Mouse (Mus musculus) left cerebral cortex, postnatal 4 days (tissue): ENCODE data around the gene Nkiras2. TPM values are rescaled to one million over a fixed set of nuclear protein-coding genes. Genes with fewer than 3 reads are reported as not detected.
"Not testable (repeated sequence)": the region's sequence is repeated elsewhere in the genome, so short reads cannot be mapped to it uniquely, and the experiment has no call there.

Source experiments
- DNase-seq: peaks from one replicate; pipeline ENCODE4 v3.0.0-alpha.2; 2022
- intact Hi-C: fragments of 180-260 bp; cut with DNase I; formaldehyde crosslinking; loops from one replicate; pipeline ENCODE4 v1.15.1; 2025
- total RNA-seq, 2 experiments: library from RNA; stranded (reverse); gene quantifications; 2 replicates each; pipeline ENCODE4 v1.2.3; 2021

Gene Nkiras2
- total RNA-seq, 2 experiments from 2014 or later = 37.7 to 39.9 TPM

GRCm38 (mm10) chr11:100625754-100626700, 7.0 kb downstream of the Nkiras2 start:
- intact Hi-C loops = loop anchor here (5.0 kb wide), 1 partner anchor 76 kb away; the partner anchor contains the start of gene Dhx58
- DNase-seq = no peak

- DNase-seq = peak; percentile 83
- intact Hi-C loops = loop anchor here (5.0 kb wide), 1 partner anchor 76 kb away; the partner anchor contains the start of gene Dhx58
These were observed 7.7 kb downstream of the Nkiras2 start for GRCm38 (mm10) chr11:100626701-100627195.

DNA sequence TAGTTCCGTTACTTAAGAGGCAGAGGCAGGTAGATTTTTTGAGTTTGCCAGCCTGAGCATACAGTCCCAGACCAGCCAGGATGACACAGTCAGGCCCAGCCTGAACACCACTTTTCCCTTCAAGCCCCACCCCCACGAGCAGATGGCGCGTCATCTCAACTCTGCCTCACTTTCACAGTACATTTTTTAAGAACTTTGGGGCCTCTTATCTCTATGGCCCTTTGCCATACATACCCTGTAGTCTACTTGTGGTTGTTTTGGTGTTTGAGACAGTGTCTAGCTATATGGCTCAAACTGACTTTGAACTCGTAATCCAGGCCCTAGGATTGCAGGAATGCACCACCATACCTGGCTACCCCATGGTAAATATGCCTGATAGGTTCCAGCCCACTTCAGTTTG, 9.0 kb downstream of the Nkiras2 start:
- intact Hi-C loops = loop anchor here (5.0 kb wide), 1 partner anchor 74 kb away; the partner anchor contains the start of gene Dhx58
- no peak for DNase-seq

GRCm38 (mm10) chr11:100628862-100629352, 9.9 kb downstream of the Nkiras2 start:
- peak; percentile 91 for DNase-seq
- intact Hi-C loops = loop anchor here (5.0 kb wide), 1 partner anchor 73 kb away; the partner anchor contains the start of gene Dhx58

- intact Hi-C loops = no loop called here
- no peak for DNase-seq
These were observed 15.5 kb downstream of the Nkiras2 start for GRCm38 (mm10) chr11:100634530-100634929.

- intact Hi-C loops = loop anchor here (5.0 kb wide), 1 partner anchor 52 kb away; the partner anchor contains the start of gene Zfp385c
- DNase-seq = peak; percentile 46
These were observed 21.3 kb downstream of the Nkiras2 start for GRCm38 (mm10) chr11:100640159-100640906.

GRCm38 (mm10) chr11:100643612-100644575, 24.9 kb downstream of the Nkiras2 start:
- intact Hi-C loops = loop anchor here (5.0 kb wide), 1 partner anchor 48 kb away; the partner anchor contains the start of gene Zfp385c

DNA sequence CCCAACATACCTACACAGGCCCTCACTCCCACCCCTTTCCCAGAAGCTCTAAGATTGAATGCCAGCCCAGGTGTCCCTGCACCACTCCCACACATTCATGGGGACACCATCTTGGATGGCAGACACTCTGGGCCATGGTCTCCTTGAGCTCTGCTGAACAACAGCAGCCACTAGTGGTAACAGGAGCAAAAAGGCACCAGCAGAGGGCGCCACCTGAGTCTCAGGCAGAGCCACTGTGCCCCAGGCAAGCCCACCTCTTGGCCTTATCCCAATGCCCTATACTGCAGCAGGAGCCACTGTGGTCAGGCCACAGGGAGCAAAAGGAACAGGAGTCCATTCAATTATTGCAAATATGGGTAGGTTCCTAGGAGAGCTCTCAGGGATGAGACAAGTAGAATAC, 27.2 kb downstream of the Nkiras2 start:
- intact Hi-C loops = no loop called here
- peak; percentile 80 for DNase-seq

More at GRCm38 (mm10) chr11:100643612-100644575, 24.9 kb downstream of the Nkiras2 start:
- peak; percentile 44 for DNase-seq

- no peak for DNase-seq
- intact Hi-C loops = no loop called here
These were observed 29.4 kb downstream of the Nkiras2 start for GRCm38 (mm10) chr11:100648405-100648804.

GRCm38 (mm10) chr11:100651205-100651604, 32.2 kb downstream of the Nkiras2 start:
- intact Hi-C loops = no loop called here
- DNase-seq = no peak

DNA sequence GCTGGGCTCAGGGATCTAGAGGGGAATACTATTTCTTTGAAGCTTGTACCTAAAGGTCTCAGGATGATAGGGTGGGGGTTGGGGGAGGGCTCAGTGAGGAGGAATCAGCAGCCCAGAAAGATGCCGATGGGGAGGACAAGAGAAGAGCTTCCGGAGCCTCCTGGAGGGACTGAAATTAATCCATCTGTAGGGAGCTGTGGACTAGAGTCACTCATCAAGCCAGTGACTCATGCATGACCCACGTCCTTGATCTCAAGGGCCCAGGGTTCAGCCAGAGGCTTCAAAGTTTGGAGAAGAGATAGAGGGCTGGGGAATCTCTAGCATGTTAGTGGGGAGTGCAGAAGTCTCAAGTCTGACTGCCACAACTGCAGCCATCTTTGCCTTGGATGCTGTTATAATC, 32.7 kb downstream of the Nkiras2 start:
- intact Hi-C loops = no loop called here
- DNase-seq = no peak

DNA sequence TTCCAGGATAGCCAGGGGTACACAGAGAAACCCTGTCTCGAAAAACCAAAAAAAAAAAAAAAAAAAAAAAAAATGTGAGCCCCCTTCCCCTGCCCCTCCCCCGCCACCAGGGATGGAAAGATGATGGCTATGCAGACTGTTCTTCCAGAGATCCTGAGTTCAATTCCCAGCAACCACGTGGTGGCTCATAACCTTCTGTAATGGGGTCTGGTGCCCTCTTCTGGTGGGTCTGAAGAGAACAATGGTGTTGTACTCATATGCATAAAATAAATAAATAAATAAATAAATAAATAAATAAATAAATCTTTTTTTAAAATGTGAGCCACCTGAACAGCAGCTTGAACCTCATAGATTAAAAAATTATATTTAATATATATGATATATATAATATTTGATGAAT, 36.5 kb downstream of the Nkiras2 start:
- intact Hi-C loops, DNase-seq: not testable (repeated sequence)

- DNase-seq = peak; percentile 85
- intact Hi-C loops = no loop called here
These were observed 37.4 kb downstream of the Nkiras2 start for GRCm38 (mm10) chr11:100656458-100656857.

DNA sequence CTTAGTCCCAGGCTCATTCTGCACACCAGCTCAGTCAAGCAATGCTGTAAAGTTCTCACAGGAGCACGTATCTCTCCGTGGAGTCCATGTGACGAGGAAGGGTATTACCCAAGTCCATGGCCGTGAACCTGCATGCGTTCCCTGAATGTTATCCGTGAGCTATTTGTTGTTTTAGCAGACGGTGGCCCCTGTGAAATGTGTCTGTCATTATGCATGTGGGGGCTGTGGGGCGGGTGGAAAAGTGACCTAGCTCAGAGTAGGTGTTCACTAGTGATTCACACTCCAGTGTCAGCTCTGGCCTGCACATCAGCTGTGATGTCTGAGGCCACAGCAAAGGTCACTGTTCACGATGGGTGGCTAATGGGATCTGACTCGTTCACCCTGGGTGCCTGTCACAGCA, 40.8 kb downstream of the Nkiras2 start:
- intact Hi-C loops = no loop called here
- no peak for DNase-seq

DNA sequence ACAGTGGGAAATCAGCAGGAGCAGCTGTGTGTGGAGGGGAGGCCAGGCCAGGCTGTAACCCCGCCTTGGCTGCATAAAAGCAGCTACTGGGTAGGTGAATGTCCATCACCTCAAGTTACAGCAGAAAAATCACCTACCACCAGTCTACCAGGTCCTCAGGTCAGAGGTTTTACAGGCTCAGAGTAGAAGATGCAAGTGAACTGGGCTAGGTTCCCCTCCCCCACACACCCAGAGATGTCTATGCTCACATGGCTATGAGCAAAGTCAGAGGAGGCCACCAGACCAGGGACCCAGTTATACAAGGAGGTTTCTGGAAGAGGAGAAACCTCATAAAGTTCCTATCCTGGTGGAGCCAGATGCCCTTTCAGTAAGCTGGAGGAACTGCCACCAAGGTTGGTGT, 52.0 kb downstream of the Nkiras2 start:
- no peak for DNase-seq
- intact Hi-C loops = no loop called here

GRCm38 (mm10) chr11:100671956-100672355, 52.9 kb downstream of the Nkiras2 start:
- no peak for DNase-seq

DNA sequence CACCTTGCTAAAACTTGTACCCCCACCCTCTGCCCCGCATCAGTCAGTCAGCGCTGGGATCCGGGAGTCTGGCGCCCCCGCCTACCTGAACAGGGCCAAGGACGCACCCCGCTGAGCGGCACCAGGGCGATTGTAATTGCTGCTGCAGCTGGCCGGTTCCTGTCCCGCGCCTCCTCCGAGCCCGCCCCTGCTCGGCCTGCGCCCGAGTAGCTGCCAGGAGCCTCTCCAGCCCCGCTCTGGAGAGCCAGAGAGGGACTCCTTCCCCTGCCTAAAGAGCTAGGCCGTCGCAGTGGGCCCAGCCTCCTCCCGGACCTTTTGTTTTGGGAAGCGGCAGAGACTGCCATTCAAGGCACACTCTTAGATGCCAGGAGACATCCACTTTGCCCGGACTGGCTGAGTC, 54.1 kb downstream of the Nkiras2 start:
- intact Hi-C loops = no loop called here
- DNase-seq = peak; percentile 69

More at GRCm38 (mm10) chr11:100671956-100672355, 52.9 kb downstream of the Nkiras2 start:
- intact Hi-C loops = no loop called here
